Mouse (Mus musculus) ES-Bruce4 (cell line): ENCODE data around the gene Thbs2.

ENCODE experiments used
- CTCF ChIP-seq: IDR thresholded peaks from one replicate; pipeline ENCODE4 v1.8.1; 2011; ENCODE audit warnings: low read depth, low read length
- POLR2A ChIP-seq: IDR thresholded peaks from one replicate; pipeline ENCODE4 v1.8.1; 2011; ENCODE audit warnings: low read length; ENCODE audit not compliant: insufficient read depth

- TF ChIP-seq POLR2A (no peak), CTCF (no peak)
These were observed 11.4 kb upstream of the Thbs2 start for GRCm38 (mm10) chr17:14705466-14705865.
